Mouse (Mus musculus) mouse embryonic stem cell (cell line): ENCODE results near the gene Ddx39b.

Experiments used
- in situ Hi-C, 2 experiments: fragments of 300-500 bp; cut with MboI; formaldehyde crosslinking; loops; 1 replicate in 1 of 2; 3 replicates in 1 of 2; pipeline ENCODE4 v1.14.3; 2019 to 2020; ENCODE audit warnings: low sequenced_read_pairs in 2 of 2, low pct_unique_long_range_greater_than_20kb in 1 of 2, mixed read lengths in 1 of 2; ENCODE audit not compliant: unreplicated experiment in 1 of 2

The Ddx39b gene

DNA sequence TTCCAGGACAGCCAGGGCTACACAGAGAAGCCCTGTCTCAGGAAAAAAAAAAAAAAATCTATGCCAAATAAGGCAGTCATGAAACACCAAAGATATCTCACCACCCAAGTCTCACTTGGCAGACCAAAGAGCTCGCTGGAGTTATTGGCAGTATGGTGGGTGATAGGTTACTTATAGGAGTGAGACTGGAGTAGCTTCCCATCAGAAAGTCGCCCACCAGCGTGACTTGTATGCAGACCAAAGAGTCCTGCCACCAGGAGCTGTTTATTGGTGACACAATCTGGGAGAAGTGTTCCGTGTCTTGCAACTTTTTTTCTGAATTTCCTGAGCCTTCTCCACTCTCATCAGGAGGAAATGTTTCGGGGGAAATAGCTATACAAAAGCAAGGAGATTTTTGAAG is 1.8 kb upstream of the Ddx39b start:
- in situ Hi-C loops, result no loop called here

DNA sequence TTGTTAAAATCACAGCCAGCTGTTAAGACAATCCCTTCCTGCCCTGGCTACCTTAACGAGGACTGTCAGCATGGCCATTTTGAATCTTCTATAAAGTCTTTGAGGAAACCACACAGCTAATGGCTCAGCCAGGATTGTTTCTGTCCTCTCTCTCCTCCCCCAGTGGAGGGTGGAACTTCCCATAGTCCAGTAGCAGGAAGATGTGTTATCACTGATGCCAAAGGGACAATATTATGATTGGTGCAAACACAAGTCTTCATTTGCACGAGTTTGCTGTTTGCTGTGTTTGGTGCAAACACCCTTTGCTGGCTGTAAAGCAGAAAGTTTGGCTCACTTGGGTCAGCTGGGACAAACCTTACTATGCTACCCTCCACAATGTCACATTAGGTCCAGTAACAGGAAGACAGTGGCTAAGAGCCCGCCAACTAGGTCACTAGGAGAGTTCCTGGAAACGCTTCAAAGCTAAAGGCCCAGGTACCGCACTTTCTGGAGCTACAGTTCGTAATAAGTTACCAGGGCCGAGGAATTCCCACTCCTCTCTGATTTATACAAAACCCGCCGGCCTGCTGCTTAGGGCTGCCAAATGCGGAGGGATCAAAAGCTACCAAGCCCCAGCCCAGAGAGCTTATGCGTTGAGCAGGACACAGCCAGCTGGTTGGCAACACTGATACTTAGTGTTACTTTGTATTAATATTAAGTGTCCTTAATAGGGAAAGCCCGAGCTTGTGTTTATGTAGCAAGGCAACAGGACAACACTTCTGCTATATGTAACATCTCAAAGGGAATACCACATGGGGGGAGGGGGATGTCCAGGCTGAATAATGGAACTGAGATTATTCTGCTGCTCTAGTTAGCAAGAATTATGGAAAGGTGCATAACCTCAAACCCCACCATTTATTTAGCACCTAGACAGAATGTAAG is 902 bp upstream of the Ddx39b start:
- in situ Hi-C loops, result no loop called here

DNA sequence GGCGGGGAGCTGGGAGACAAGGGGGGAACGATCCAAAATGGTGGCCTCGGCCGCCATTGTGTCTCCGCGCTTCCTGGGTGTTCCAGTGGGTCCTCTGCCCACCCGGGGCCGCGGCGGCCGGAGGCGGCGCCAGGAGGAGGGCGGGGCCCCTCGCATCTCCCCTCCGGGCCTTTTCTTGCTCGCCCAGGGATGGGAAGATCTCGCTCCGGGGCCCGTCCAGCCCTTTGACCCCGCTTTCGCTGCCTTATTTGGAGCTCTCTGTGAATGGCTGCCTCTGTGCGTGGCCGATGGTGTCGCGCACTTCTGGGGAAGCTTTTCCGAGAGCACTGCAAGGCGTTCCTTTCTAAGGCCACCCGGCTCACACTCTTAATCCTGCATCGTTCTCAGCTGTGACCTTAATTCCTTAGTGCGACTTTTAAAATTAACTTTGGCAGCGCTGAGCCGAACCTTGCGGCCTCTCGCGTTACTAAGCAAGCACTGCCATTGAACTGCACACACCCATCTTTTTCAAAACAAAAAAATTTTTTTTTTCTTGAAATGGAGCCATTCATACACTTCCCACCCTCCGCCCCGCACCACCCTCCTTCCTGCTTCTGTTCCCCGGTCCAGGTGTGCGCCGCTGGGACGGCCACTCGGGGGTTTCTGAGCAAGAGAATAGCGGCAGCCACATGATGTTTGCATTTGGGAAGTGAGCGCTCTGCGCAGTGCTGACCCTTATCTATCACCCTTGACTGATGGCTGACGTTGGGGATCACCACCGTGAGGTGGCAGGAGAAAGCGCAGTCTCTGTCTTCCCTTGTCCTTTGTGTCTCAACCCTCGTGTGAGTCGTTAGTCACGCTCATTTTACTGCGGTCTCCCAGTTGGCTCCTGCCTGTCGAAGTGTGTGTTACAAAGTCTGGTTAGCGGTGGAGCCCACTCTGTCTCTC is 732 bp downstream of the Ddx39b start:
- in situ Hi-C loops, result no loop called here

DNA sequence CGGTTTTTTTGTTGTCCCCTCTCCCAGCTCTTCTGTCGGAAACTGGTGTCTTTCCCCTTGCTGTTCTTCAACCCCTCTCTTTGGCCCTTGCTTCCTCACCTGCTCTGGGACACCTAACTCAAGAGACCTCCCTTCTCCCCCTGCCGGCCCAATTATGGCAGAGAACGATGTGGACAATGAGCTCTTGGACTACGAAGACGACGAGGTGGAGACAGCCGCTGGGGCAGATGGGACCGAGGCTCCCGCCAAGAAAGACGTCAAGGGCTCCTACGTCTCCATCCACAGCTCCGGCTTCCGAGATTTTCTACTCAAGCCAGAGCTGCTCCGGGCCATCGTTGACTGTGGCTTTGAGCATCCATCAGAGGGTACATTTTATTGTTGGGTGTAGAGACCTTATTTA is 1.5 kb downstream of the Ddx39b start:
- in situ Hi-C loops, result no loop called here

DNA sequence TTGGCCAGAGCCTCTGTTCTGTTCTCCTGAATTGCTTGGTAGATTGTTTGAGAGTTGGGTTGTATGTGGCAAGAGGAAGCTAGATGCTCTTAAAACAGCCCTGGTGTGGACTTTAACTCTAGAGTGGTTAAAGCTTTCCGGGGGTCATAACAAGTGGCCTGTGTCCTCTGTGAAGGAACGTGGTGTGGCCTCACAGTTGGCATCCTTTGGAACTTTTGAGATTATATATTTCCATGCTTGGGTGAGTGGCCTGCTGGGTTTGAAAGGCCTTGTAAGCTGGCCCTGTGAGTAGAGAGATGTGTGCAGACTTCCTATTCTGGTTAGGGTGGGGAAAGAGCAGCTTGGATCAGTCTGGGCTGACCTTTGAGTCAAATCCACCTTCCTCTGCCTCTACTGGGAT is 3.5 kb downstream of the Ddx39b start:
- in situ Hi-C loops, result no loop called here

DNA sequence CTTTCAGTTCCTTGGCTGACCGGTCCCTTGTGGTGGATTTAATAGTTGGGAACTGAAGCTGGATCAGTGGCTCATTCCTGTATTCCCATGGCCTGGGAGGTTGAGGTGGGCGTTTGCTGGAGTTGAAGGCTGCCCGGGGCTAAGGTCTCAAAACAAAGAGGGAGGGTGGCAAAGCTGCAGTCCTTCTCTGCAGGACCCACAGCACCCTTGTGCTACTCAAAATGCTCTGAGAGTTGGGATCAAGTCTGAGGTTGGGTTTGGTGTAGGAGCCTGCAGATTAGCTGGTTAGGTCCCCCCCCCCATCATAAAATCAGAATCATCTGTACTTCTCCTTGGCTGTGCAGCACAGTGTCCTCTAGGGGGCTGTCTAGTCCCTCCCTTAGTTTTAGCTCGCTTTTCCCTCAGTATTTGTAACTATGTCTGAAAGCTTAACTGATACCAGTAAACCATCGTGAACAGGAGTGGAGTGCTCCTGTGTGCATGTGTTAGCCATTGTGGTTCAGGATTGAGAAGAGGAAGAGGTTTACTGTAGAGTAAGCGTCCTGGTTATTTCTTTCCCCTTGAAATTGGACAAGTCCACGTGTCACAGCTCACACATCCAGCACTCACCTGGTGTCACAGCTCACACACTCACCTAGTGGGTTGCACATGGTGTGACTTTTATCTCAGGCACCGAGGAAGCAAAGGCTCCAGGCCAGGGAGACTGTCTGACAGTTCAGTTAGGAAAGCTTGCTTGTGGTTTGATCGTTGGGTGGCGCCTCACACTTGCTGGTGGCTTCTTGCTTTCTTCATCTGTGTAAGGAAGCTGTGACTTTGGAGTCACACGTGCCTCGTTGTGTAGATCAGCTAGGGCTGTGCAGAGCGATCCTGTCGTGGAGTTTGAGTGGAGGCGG is 4.4 kb downstream of the Ddx39b start:
- in situ Hi-C loops, result no loop called here

DNA sequence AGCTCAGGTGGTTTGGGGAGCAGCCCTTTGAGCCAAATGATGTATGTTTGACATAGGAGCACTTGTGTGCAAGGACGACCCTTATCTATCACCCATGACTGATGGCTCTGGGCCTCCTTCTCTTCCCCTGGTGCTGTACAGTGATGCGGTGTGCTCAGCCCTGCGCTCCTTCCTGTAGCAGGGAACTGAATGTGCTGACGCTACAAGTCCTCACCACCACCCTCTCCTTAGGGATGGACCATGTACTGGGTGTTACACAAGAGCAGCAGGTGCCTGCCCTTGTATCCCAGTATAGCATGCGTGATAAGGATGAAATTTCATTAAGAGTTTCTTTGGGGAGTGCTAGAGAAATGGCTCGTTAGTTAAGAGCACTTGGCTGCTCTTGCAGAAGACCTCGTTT is 5.6 kb downstream of the Ddx39b start:
- in situ Hi-C loops, result no loop called here

DNA sequence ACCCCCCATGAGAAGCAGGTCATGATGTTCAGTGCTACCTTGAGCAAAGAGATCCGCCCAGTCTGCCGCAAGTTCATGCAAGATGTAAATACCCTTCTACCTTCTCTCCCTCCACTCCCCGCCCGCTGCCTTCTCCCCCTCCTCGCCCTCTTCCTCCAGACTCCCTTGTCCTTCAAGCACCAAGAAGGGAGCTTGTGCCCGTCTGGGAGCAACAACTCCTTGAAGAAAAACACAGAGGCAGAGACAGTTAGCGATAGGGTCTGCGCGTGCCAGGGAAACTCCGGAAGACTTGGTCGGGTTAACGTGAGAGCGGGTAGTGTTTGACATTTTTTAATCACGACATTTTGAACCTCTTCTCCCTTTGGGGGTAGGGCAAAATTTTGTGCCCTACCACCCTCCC is 7.4 kb downstream of the Ddx39b start:
- in situ Hi-C loops, result no loop called here

DNA sequence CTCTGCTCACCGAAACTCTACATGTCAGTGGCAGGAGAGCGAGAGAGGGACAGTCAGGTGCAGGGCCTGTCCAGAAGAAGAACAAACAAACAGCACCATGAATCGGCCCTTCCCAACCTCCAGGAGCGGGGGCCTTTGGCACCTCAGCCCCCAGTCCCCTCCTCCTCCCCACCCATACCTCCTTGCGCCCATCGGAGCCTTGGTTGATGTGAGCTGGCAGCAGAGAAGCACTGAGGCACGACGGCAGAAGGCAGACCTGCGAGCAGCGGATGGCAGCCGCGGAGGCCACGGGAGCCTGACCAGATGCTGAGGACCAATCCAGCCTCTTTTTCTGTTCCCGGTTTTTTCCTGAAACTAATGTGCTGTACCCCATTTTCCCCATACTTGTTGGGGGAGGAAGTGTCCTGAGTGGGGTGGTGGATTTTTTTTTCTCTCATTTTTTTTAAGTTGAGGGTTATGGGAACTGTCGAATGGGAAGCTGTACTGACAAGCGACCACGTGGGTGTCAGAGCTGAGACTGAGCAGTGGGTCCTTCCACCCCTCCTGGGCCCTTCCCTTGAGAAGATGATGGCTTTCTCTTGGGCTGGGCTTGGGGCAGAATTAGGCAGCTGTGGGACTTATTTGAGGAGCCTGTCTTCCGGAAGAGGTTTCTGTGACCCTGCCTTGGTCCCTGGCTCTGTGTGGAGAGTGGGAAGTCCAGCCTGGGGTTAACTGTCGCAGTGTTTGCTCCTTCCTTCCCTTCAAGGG is 8.1 kb downstream of the Ddx39b start:
- in situ Hi-C loops, result no loop called here

DNA sequence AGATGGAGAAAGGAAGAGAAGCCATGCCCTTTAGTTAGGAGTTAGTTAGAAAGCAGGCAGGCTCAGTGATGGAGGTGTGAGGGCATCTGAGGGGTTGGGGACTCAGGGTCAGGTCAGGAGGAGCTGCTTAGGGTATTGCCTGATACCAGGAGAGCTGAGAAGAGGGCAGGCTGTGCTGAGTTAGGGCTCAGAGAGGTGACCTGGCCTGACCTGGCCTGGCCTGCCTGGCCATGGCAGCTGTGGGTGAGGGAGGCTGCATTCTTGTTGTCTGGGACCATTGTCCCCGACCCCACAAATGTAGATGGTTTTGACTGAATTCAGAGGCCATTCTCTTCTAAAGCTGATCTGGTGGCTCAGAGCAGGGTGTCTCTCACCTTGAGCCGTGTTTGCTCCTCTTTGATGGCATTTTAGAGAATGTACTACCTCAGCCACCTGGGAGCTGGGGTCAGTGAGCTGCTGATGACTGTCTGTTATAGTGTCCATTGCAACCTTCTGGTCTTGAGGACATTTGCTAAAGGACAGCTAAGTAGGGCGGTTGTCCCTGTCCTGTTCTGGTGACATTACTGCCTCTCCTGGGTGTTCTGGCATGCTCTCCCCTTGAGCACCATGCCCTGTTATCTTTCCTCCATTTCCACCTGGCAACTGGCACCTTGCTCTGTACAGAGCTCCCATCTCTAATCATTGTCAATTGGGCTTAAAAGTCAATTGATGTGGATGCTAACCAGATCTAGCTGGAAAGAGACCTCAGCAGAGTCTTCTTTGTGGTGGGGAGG is 9.0 kb downstream of the Ddx39b start:
- in situ Hi-C loops, result no loop called here

DNA sequence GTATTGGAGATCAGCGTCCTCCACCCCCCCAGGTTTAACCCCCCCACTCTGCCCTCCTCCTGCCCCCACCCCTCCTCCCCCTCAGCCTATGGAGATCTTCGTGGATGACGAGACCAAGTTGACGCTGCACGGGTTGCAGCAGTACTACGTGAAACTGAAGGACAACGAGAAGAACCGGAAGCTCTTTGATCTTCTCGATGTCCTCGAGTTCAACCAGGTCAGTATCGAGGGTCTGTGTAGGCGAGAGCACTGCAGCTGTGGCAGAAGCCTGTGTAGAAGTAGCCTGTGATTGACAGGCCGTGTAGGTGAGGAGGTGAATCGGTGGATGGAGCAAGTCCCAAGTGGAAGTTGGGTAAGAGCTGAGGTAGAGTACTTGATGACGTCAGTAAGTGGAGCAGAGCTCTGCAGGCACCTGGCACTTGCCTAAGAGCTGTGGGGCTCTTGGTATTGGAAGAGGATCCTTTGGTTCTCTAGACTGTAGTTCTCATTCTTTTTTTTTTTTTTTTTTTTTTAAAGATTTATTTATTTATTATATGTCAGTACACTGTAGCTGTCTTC is 9.7 kb downstream of the Ddx39b start:
- in situ Hi-C loops, result no loop called here

DNA sequence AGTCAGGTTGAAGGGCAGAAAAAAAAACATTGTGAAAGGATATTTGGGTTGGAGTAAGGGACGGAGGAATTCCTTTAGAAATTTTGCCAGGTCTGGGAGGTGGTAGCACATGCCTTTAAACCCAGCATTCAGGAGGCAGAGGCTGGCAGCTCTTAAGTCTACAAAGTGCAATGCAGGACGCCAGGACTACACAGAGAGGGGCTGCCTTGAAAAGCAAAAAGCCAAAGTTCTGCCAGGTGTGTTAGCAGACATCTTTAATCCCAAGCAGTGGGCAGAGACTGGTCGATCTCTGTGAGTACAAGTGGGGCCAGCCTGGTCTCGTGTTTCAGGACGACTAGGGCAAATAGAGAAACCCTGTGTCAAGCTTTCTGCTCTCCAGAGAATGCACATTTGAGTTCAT is 10.4 kb downstream of the Ddx39b start:
- in situ Hi-C loops, result no loop called here

DNA sequence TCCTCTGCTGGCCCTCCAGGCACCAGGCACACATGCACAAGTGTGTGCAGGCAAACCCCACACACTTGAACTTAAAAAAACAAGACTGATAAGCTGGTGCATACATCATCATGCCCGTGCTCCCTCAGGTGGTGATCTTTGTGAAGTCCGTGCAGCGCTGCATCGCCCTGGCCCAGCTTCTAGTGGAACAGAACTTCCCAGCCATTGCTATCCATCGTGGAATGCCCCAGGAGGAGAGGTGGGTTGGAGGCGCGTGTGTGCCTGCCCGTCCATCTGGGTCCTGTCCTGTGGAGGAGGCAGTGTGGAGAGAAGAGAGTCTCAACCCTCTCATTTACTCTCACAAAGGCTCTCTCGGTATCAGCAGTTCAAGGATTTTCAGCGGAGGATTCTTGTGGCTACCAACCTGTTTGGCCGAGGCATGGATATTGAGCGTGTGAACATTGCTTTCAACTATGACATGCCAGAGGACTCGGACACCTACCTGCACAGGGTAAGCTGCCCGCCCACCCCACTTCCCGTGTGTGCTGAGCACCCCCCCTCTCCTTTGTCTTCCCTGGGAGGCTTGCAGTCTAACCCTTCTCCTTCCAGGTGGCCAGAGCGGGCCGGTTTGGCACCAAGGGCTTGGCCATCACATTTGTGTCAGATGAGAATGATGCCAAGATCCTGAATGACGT is 11.2 kb downstream of the Ddx39b start:
- in situ Hi-C loops, result no loop called here

DNA sequence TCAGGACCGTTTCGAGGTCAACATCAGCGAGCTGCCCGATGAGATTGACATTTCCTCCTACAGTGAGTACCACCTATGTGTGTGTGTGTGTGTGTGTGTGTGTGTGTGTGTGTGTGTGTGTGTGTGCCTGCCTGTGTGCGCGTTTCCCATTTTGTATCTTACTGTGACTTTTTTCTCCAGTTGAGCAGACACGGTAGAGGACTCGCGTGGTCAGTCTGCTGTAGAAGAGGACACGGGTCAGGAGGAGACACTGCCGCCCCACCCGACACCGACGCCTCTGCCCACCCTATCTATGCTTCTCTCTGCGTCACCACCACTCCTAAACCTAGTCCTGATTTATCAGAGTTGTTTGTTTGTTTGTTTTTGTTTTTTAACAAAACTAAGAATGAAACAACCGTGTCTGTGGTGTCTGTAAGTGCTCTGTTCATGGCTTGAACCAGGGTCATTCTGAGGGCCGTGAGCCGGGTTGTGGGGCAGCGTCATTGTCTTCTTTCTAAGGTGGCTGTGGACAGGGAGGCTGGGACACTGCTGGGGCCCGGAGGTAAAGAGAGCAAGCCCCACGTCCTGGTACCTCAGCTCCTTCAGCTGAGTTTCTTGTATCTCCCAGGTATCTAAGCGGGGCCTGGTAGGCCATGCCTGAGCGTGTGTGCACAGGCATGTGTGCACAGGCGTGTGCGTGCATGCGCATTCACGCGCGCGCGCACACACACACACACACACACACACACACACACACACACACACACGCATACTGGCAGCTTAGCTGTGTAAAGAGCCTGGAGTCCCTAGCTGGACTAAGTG is 11.9 kb downstream of the Ddx39b start:
- in situ Hi-C loops, result no loop called here

DNA sequence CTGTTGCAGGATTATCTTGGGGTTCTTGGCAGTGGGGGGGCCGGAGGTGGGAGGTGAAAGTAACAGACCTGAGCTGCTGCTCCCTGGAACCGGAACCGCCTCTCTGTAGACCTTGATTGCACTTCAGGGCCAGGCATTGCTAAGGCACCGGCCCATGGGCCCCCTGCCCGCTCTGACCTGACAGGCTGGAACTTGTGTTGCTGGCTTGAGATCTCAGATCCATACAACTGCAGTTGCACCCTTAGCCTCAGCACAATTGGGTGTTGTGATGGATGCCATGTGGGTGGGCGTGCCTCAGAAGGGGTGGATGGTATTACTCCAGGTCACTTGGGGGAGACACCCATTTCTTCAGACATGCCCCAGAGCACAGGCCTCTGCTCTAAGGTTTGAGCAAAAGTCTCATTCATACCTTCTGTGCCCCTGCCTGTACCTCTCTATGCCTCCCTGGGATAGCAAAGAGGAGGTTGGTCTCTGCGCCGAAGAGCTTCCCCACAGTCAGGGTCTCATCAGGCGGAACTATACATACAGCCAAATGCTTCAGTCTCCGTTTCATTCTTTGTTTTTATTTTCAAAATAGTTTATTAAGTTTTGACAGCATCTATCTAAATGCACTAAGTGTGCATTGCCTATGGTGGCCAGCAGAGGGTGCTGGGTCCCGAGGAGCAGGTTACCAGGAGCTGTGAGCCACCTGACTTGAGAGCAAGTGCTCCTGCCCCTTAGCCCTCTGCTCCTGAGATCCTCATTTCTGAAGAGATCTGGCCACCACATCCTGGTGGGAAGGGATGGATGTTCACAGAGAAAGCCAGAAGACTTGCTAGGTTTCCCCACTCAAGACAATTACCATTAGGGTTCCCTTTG is 12.9 kb downstream of the Ddx39b start:
- in situ Hi-C loops, result no loop called here
